Mouse (Mus musculus): ENCODE results near the gene Nabp2. TPM values are rescaled to one million over a fixed set of nuclear protein-coding genes. Genes with fewer than 3 reads are reported as not detected.

Nabp2 gene
- polyA plus RNA-seq, 1 experiment from 2014 or later = 180 TPM

DNA sequence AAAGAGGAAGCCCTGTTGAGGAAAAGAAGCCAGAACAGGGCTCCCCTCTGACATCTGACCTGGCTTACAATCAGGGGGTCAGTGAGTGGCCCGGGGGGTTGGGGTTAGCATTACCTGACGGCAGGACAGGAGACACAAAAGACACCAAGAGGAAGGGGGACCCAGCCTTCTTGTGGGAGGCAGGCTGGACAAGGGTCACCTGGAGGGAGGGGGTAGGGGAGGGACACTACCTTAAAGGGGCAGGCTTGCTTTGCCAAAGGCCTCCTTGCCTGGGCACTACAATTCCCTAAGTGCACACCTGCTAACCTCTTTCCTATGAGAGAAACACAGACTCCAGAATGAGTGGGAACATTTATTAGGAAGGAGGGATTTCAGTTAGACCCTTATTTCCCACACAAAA, 10.2 kb downstream of the Nabp2 start, which contains the start of gene Slc39a5:
Gene Slc39a5 (minus strand): TSS at position 174 of the 400 bp plus-strand sequence.
- DNase-seq (ENCODE audit: low spot score) = no peak
- H3K4me2 ChIP-seq (ENCODE audit: low read length) = no peak within 1 kb of the TSS
- peaks cover 17% of the 10 kb centered on the region for H3K36me3 ChIP-seq (ENCODE audit: control insufficient read depth, insufficient read depth, low read length)
- H3K4me3 ChIP-seq (ENCODE audit: low read depth, low read length) = no peak within 1 kb of the TSS
- no peaks in the 10 kb centered on the region for H3K27me3 ChIP-seq (replicated peaks; ENCODE audit: control insufficient read depth, insufficient read depth, low read length)
- ATAC-seq = no peak
- 31% methylated on average over 2 of the region's 2 CpGs for WGBS
- H3K9me3 ChIP-seq (replicated peaks; ENCODE audit: control insufficient read depth, low read length) = no peaks in the 10 kb centered on the region
- no peaks in the 10 kb centered on the region for H3K4me1 ChIP-seq (ENCODE audit: control insufficient read depth, insufficient read depth, low read length)
- no peak within 1 kb of the TSS for H3K9ac ChIP-seq (ENCODE audit: low read length)
- H3K27ac ChIP-seq (ENCODE audit: low read depth, low read length) = no peak within 1 kb of the TSS

DNA sequence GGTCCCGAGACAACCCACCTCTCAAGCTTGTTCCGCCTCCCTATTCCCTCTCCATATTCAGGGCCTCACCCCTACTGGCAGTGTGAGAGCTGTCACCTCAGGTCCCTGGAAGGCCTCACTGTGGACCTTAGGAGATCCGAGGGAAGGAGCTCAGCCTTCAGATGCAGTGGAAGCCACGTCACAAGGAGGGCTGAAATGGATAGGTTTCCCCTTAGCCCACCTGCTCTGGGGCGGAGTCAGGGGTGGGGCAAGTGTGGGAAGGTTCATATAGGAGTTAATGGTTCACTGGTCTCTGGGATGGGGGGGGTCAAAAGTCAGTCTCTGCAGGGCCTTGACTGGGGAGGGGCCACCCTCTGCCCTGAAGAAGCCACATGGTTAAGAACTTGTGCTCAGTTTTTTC, 11.0 kb downstream of the Nabp2 start:
- H3K4me1 ChIP-seq (ENCODE audit: control insufficient read depth, insufficient read depth, low read length) = no peaks in the 10 kb centered on the region
- no peak overlapping the region for H3K4me2 ChIP-seq (ENCODE audit: low read length)
- peaks cover 16% of the 10 kb centered on the region for H3K36me3 ChIP-seq (ENCODE audit: control insufficient read depth, insufficient read depth, low read length)
- 26% methylated on average over 5 of the region's 5 CpGs for WGBS
- no peak overlapping the region for H3K4me3 ChIP-seq (ENCODE audit: low read depth, low read length)
- no peaks in the 10 kb centered on the region for H3K27me3 ChIP-seq (replicated peaks; ENCODE audit: control insufficient read depth, insufficient read depth, low read length)
- no peak overlapping the region for H3K9ac ChIP-seq (ENCODE audit: low read length)
- ATAC-seq (no peak), DNase-seq (ENCODE audit: low spot score) (no peak)
- H3K9me3 ChIP-seq (replicated peaks; ENCODE audit: control insufficient read depth, low read length) = no peaks in the 10 kb centered on the region
- no peak overlapping the region for H3K27ac ChIP-seq (ENCODE audit: low read depth, low read length)

DNA sequence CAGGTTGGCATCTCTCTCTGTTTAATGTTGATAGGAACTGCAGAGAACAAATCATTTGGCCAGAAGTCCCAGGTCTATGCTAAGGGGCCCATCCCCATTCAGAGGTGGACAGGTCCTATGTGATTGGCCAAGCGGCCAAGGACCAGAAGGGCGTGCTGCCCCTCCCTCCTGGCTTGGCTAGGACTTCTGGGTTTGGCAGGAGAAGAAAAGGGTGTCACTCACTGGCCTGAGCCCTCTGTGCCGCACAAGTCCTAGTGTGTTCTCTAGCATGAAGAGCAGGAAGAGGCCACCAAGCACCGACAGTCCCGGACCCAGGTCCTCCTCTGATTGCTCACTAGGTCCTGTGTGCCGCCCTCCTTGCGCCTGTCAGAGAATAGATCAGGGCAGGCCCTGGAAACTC, 13.8 kb downstream of the Nabp2 start:
- Histone ChIP-seq H3K9me3 (replicated peaks; ENCODE audit: control insufficient read depth, low read length) (no peaks in the 10 kb centered on the region), H3K4me2 (ENCODE audit: low read length) (no peak overlapping the region), H3K4me1 (ENCODE audit: control insufficient read depth, insufficient read depth, low read length) (no peaks in the 10 kb centered on the region), H3K9ac (ENCODE audit: low read length) (no peak overlapping the region), H3K4me3 (ENCODE audit: low read depth, low read length) (no peak overlapping the region), H3K36me3 (ENCODE audit: control insufficient read depth, insufficient read depth, low read length) (peaks cover 42% of the 10 kb centered on the region), H3K27ac (ENCODE audit: low read depth, low read length) (no peak overlapping the region), H3K27me3 (replicated peaks; ENCODE audit: control insufficient read depth, insufficient read depth, low read length) (no peaks in the 10 kb centered on the region)
- 58% methylated on average over 7 of the region's 7 CpGs for WGBS
- no peak for DNase-seq (ENCODE audit: low spot score)
- ATAC-seq = no peak

DNA sequence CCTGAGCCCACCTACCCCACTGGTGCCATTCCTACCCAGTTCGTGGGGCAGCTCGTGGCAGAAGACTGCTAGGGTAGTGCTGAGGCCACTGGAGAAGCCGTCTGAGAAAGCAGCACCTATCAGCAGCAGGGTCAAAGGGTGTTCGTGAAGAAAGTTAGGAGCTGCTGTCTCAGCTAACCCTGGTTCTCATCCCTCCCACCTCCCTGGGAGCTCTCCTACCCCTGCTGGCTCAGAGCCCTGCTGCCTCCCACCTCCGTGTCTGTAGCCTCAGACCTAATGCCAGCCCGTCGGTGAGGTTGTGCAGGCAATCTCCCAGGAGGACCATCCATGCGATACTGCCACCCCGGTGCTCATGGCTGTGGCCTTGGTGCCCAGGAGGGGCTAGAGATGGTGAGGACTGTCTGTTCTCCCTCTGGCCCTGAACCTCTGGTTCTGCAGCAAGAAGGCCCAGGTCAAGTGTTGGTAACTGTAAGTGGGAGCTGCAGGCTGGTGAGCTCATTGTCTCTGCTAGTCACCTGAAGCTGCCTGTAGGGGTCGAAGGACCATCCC, 14.5 kb downstream of the Nabp2 start:
- no peak overlapping the region for H3K27ac ChIP-seq (ENCODE audit: low read depth, low read length)
- WGBS = 78% methylated on average over 10 of the region's 10 CpGs
- no peak overlapping the region for H3K4me2 ChIP-seq (ENCODE audit: low read length)
- H3K27me3 ChIP-seq (replicated peaks; ENCODE audit: control insufficient read depth, insufficient read depth, low read length) = no peaks in the 10 kb centered on the region
- no peak overlapping the region for H3K4me3 ChIP-seq (ENCODE audit: low read depth, low read length)
- no peaks in the 10 kb centered on the region for H3K9me3 ChIP-seq (replicated peaks; ENCODE audit: control insufficient read depth, low read length)
- H3K4me1 ChIP-seq (ENCODE audit: control insufficient read depth, insufficient read depth, low read length) = no peaks in the 10 kb centered on the region
- peaks cover 45% of the 10 kb centered on the region for H3K36me3 ChIP-seq (ENCODE audit: control insufficient read depth, insufficient read depth, low read length)
- no peak for ATAC-seq
- no peak for DNase-seq (ENCODE audit: low spot score)
- H3K9ac ChIP-seq (ENCODE audit: low read length) = no peak overlapping the region

DNA sequence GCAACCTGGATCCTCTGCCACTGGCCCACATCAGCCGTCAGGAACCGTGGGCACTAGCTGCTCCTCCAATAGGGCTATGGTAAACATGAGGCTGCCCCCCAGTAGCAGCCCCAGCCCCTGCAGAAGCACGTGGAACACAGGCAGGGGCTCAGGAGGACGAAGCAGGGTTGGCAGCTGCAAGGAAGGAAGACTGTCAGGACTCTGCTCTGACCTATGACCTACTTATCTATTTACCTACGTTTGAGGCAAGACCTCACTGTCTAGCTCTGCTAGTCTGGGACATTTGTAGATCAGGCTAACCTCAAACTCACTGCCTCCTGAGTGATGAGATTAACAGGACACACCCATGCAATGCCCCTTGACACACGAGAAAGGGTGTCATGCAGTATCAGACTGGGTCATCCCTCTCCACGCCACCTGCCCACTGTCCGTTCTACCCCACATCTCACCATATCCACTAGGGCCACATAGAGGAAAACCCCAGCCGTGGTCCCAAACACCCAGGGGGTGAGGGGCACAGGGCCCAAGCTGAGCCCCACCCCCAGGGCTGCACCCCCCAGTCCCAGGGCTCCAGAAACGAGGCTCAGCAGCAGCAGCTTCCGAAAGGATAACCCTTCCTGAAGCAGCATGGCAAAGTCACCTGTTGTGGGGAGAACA, 15.1 kb downstream of the Nabp2 start:
- WGBS = 75% methylated on average over 11 of the region's 11 CpGs
- peaks cover 46% of the 10 kb centered on the region for H3K36me3 ChIP-seq (ENCODE audit: control insufficient read depth, insufficient read depth, low read length)
- ATAC-seq = no peak

DNA sequence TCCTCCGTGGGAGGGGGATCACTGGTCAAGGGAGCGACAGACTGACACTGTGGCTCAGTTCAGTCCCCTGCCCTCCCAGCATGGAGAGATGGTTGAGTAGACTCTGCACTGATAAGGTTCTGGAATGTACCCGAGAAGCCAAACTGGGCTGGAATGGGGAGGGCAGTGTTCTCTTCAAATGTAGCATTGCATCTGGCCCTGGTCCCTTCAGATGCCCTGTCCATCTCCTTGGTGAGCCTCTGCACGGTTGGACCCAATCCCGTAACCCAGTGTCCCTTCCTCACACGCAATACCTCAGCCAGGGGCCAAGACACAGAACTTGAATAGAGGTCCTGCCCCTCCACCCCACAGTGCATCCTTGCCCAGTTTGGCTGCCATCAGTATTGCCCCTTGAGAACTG, 19.4 kb downstream of the Nabp2 start:
- no peak overlapping the region for H3K4me3 ChIP-seq (ENCODE audit: low read depth, low read length)
- no peaks in the 10 kb centered on the region for H3K27me3 ChIP-seq (replicated peaks; ENCODE audit: control insufficient read depth, insufficient read depth, low read length)
- DNase-seq (ENCODE audit: low spot score) = no peak
- no peak overlapping the region for H3K9ac ChIP-seq (ENCODE audit: low read length)
- H3K36me3 ChIP-seq (ENCODE audit: control insufficient read depth, insufficient read depth, low read length) = peaks cover 88% of the 10 kb centered on the region
- H3K4me1 ChIP-seq (ENCODE audit: control insufficient read depth, insufficient read depth, low read length) = no peaks in the 10 kb centered on the region
- no peaks in the 10 kb centered on the region for H3K9me3 ChIP-seq (replicated peaks; ENCODE audit: control insufficient read depth, low read length)
- no peak for ATAC-seq
- WGBS = 74% methylated on average over 6 of the region's 6 CpGs
- no peak overlapping the region for H3K27ac ChIP-seq (ENCODE audit: low read depth, low read length)
- no peak overlapping the region for H3K4me2 ChIP-seq (ENCODE audit: low read length)

More for the DNA sequence above, 15.1 kb downstream of the Nabp2 start:
- no peaks in the 10 kb centered on the region for H3K27me3 ChIP-seq (replicated peaks; ENCODE audit: control insufficient read depth, insufficient read depth, low read length)
- H3K27ac ChIP-seq (ENCODE audit: low read depth, low read length) = no peak overlapping the region
- H3K4me2 ChIP-seq (ENCODE audit: low read length) = no peak overlapping the region
- no peak overlapping the region for H3K4me3 ChIP-seq (ENCODE audit: low read depth, low read length)
- H3K9me3 ChIP-seq (replicated peaks; ENCODE audit: control insufficient read depth, low read length) = no peaks in the 10 kb centered on the region
- no peak overlapping the region for H3K9ac ChIP-seq (ENCODE audit: low read length)
- DNase-seq (ENCODE audit: low spot score) = no peak
- no peaks in the 10 kb centered on the region for H3K4me1 ChIP-seq (ENCODE audit: control insufficient read depth, insufficient read depth, low read length)

DNA sequence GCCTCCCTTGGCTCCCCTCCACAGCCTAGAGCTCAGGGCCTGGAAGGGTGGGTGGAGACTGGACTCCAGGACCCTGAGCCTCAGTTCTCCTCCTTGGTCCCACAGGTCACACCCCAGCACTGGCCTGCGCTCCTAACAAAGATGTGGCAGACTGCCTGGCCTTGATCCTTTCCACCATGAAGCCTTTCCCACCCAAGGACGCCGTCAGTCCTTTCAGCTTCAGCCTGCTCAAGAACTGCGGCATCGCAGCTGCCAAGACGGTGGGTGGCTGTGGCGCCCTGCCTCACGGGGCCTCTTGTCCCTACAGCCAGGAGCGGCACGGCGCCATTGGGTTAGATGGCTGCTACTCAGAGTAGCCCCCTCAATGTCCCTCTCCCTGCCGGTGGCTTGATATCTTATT, 20.9 kb downstream of the Nabp2 start:
- Histone ChIP-seq H3K36me3 (ENCODE audit: control insufficient read depth, insufficient read depth, low read length) (peaks cover 97% of the 10 kb centered on the region), H3K27ac (ENCODE audit: low read depth, low read length) (no peak overlapping the region), H3K27me3 (replicated peaks; ENCODE audit: control insufficient read depth, insufficient read depth, low read length) (no peaks in the 10 kb centered on the region), H3K9me3 (replicated peaks; ENCODE audit: control insufficient read depth, low read length) (no peaks in the 10 kb centered on the region), H3K4me2 (ENCODE audit: low read length) (no peak overlapping the region), H3K4me3 (ENCODE audit: low read depth, low read length) (no peak overlapping the region), H3K9ac (ENCODE audit: low read length) (no peak overlapping the region), H3K4me1 (ENCODE audit: control insufficient read depth, insufficient read depth, low read length) (no peaks in the 10 kb centered on the region)
- ATAC-seq = no peak
- DNase-seq (ENCODE audit: low spot score) = no peak
- WGBS = 87% methylated on average over 12 of the region's 12 CpGs

DNA sequence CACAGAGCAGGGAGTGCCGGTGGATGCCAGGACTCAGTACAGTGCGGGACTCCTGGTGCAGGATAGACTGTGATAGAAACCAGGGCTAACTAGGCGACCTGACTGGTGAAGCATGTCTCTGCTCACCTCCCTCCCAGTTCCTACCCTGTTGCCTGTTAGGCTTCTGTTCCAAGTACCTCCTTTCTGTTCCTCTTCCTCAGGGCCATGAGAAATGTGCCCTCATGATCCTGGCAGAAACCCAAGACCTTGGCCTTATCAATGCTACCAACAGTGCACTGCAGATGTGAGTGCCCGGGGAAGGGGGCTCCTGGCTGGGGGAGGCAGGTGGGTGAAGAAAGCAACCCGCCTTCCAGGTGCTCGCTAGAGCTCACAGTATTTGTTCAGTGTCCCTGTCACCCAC, 21.7 kb downstream of the Nabp2 start:
- Histone ChIP-seq H3K4me2 (ENCODE audit: low read length) (no peak overlapping the region), H3K27me3 (replicated peaks; ENCODE audit: control insufficient read depth, insufficient read depth, low read length) (no peaks in the 10 kb centered on the region), H3K9me3 (replicated peaks; ENCODE audit: control insufficient read depth, low read length) (no peaks in the 10 kb centered on the region), H3K4me1 (ENCODE audit: control insufficient read depth, insufficient read depth, low read length) (no peaks in the 10 kb centered on the region), H3K36me3 (ENCODE audit: control insufficient read depth, insufficient read depth, low read length) (peaks cover 100% of the 10 kb centered on the region), H3K27ac (ENCODE audit: low read depth, low read length) (no peak overlapping the region), H3K4me3 (ENCODE audit: low read depth, low read length) (no peak overlapping the region), H3K9ac (ENCODE audit: low read length) (no peak overlapping the region)
- ATAC-seq (no peak), DNase-seq (ENCODE audit: low spot score) (no peak)
- WGBS = 86% methylated on average over 6 of the region's 6 CpGs

DNA sequence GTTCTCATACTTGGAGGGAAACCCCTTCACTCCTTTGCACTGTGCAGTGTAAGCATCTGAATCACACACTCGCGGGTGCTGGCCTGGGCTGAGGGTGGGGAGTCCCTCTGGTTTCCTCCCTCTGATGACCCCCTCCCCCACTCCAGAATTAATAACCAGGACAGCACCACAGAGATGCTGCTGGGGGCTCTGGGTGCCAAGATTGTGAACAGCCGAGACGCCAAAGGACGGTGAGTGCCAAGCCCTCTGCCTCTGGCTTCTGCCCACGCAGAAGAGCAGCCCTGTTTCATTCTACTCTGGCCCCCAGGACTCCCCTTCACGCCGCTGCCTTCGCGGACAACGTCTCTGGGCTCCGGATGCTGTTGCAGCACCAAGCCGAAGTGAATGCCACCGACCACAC, 22.4 kb downstream of the Nabp2 start:
- Histone ChIP-seq H3K9ac (ENCODE audit: low read length) (no peak overlapping the region), H3K36me3 (ENCODE audit: control insufficient read depth, insufficient read depth, low read length) (peaks cover 100% of the 10 kb centered on the region), H3K27ac (ENCODE audit: low read depth, low read length) (no peak overlapping the region), H3K4me2 (ENCODE audit: low read length) (no peak overlapping the region), H3K4me3 (ENCODE audit: low read depth, low read length) (no peak overlapping the region), H3K9me3 (replicated peaks; ENCODE audit: control insufficient read depth, low read length) (no peaks in the 10 kb centered on the region), H3K4me1 (ENCODE audit: control insufficient read depth, insufficient read depth, low read length) (no peaks in the 10 kb centered on the region), H3K27me3 (replicated peaks; ENCODE audit: control insufficient read depth, insufficient read depth, low read length) (no peaks in the 10 kb centered on the region)
- no peak for ATAC-seq
- WGBS = 88% methylated on average over 14 of the region's 14 CpGs
- DNase-seq (ENCODE audit: low spot score) = no peak

All from forebrain, embryonic 14.5 days (tissue).